Mouse (Mus musculus) gastrocnemius, adult 2 months (tissue): Measurements from ENCODE around the gene Cd82. TPM values are rescaled to one million over a fixed set of nuclear protein-coding genes. Genes with fewer than 3 reads are reported as not detected.

Experiments
- DNase-seq: peaks from one replicate; pipeline ENCODE4 v3.0.0; 2022
- H3K27ac ChIP-seq: fragments of 200-600 bp; 2 replicates; pipeline ENCODE4 v1.8.1; 2022; ENCODE audit warnings: mild to moderate bottlenecking
- H3K4me3 ChIP-seq: fragments of 200-600 bp; 2 replicates; pipeline ENCODE4 v1.8.1; 2022; ENCODE audit warnings: mild to moderate bottlenecking, moderate library complexity
- CTCF ChIP-seq: fragments of 200-600 bp; IDR thresholded peaks from 2 replicates; pipeline ENCODE4 v1.8.1; 2022; ENCODE audit warnings: antibody characterized with exemption, mild to moderate bottlenecking, moderate library complexity
- intact Hi-C: fragments of 180-260 bp; cut with DNase I; formaldehyde crosslinking; loops from one replicate; pipeline ENCODE4 v1.15.1; 2025
- total RNA-seq, 2 experiments: library from RNA; stranded (reverse); gene quantifications; 2 replicates each; pipeline ENCODE4 v1.2.3; 2021

The Cd82 gene
- total RNA-seq, 2 experiments from 2014 or later = 6.6 to 17.8 TPM

DNA sequence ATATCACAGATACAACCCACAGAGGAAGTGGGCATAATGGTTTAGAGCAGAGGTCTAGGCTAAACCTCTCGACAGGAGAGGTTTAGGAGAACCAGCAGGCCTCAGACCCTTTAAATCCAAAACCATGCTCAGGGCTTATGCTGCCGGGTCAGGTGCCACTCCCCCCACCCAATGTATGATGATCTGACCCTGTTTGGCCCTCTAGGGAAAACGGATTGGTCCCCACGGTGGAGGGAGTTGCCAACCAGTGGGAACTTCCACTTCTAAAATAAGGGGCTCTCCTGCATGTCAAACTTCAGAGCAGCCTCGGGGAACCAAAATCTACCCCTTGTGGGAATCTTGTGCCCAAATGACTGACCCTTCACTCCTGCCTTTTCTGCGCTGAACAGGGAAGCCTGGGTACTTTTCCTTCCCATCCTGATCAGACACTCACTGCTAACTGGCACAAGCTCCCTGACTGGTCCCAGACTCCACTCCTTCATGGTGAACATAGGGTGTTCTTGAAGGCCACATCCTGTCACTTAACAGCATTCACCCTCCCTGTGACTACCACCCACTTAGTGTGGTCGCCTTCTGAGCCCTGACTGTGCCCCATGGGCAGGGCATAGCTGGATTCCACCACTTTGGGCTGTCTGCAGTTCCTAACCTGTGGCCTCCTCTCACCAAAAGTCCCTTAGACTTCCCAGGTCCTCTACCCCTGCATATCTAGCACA is 3.6 kb downstream of the Cd82 start:
- intact Hi-C loops = no loop called here
- peak overlapping the region; percentile 56 for H3K27ac ChIP-seq
- no peak overlapping the region for H3K4me3 ChIP-seq
- DNase-seq = no peak
- no peak for TF ChIP-seq CTCF

DNA sequence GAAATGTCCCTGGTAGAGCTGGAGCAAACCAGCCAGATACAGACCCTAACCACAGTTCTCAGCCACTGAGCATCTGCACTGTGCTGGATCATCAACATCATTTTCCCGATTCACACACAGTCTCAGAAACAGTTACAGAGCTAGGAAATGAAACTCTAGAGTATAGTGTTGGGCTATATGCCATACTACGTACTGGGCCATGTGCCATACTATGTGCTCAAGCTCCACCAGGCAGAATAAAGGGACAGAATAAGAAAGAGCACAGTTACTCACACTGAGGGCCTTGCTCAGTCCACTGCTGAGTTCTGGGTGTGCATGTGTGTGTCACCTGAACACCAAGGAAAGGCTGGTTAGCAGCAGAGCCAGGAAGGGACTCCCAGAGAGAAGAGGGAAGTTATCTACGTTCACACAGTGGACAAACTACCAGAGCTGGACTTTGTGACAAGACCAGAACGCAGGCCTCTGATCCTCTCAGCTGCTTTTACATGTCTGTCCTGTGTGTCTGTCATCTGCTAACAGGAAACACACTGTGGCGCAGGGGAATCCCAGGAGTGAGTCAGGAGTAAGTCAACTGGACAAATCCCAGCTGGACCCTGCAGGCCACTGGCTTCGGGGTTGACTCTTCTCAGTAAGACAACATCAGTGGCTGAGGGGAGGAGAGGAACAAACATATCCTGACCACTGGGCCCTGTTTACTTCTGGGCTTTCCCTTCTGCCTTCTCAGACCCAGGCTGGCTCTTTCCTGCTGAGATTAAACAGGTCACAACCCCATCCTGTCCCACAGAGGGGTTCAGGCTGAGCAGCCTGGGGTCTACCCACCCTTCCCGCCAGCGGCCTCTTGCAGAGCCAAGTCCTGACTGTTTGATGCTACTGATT is 4.4 kb downstream of the Cd82 start:
- peak overlapping the region; percentile 56 for H3K27ac ChIP-seq
- DNase-seq = no peak
- no peak for TF ChIP-seq CTCF
- intact Hi-C loops = no loop called here
- H3K4me3 ChIP-seq = no peak overlapping the region

DNA sequence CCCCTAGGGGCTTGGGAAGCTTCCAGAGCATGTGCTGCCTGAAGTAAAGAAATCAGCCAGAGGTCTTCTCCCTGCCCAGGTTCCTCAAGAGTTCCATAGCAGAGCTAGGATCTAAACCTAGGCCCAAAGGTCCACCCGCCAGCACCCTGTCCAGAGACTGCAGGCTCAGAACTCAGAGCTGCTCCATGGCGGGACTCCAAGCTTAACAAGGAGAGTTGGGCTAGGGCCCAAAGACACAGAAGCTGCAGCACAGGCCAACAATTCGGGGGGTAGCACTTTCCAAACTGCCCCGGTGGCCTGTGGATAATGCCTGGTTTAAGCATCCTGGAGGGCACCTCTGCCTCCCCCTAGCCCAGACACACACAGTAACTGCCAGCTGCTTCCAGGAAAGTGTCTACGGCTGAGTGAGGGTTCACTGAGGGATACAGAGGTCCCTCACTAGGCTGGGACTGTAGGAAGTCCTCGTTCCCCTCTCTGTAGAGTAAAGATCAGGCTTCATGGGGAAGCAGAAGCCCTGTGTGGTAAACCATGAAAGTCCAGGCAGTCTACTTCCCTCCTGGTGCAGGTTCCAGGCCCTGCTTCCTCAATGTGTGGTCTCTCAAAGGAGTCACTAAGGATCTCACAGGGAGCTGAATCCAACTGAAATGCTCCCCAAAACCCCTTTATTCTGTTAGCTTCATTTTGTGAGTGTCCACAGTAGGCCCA is 5.4 kb downstream of the Cd82 start:
- intact Hi-C loops = no loop called here
- TF ChIP-seq CTCF = no peak
- Histone ChIP-seq H3K27ac (no peak overlapping the region; the same call in 1 of the 2 replicates), H3K4me3 (no peak overlapping the region)
- DNase-seq = peak; percentile 56

DNA sequence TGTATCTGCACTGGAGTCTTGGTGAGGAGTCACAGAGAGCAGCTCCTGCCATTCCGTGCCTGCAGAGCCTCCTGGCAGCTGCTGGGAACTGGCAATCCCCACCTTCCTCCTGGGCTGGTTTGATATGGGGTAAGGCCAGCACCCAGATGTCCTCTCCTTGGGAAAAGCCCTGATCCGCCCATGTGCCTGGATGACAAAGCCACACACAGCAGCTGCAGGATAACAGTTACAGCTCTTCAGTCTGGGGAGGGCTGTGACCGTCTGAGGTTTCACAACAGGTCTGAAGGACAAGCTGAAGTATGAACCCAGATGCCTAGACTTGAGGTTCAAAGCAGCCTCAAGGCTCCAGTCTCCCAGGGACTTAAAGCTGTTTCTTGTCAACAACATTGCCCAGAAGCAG is 6.8 kb downstream of the Cd82 start:
- DNase-seq = no peak
- intact Hi-C loops = no loop called here
- no peak overlapping the region for H3K27ac ChIP-seq
- no peak overlapping the region for H3K4me3 ChIP-seq
- no peak for TF ChIP-seq CTCF

DNA sequence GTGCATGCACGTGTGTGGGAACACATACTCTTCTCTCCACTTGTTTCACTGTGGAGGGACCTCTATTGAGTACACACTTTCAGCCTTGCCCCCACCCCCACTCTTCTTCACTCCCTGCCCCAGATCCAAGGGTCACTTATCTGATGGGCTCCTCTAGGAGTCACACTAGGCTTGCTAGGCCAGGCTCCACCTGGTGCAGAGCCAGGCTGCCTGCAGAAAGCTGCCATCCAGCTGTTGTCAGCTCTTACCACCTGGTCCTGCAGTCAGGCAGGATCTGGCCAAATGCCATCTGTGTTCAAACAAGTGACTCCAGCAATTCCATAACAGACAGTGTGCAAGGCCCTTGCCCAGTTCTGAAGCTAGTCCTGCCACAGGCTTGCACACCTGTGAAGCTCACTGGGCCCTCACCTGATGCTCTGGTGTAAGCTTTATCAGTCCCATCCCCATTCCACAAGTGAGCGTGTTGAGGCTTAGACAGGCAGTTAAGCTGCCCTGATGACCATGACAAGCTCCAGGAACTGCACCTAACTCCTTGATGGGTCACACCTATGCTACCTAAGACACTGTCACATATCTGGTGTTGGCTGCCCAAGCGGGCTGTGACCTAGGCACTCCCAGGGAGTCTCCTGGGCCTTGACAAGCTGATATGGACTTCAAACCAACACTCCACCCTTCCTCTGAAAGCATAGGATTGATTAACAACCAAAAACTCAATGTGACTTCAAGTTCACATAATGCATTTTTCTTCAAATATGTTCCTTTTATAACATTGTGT is 7.9 kb downstream of the Cd82 start:
- no peak for TF ChIP-seq CTCF
- intact Hi-C loops = no loop called here
- H3K27ac ChIP-seq = no peak overlapping the region
- no peak overlapping the region for H3K4me3 ChIP-seq
- no peak for DNase-seq

DNA sequence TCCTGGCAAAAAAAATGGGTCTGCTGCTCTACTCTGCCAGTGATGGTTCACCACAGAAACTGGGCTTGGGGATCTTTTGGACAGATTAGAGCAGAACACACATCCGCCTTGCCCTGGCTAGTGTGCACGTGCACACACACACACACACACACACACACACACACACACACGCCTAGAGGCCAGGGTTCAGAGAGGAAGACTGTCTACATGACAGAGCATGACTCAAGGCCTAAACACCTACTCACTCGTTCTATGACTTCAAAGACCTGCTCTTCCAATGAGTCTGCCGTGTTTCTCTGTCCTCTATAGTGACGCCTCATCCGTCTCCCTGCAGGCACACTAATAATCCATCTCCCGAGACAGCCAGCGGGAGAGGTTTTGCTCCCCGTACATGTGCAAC is 8.6 kb downstream of the Cd82 start:
- DNase-seq = no peak
- Histone ChIP-seq H3K4me3 (no peak overlapping the region), H3K27ac (no peak overlapping the region)
- no peak for TF ChIP-seq CTCF
- intact Hi-C loops = no loop called here

DNA sequence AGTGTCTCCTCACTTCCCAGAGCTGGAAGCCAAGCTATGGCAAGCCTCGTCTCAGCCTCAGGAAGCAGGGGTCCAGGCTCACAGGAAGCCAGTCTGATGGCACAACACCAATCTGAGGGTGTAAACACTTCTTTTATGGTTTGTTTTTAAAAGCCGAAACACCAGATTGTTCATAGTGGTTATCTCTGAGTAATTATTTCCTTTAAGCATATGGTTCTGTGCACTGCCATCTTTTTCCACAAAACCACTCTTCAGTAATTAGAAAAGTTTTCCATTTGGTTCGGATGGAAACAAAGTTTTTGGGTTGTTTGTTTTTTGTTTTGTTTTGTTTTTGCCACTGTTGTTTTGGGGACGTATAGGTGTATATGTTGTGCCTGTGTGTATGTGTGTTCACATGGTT is 9.9 kb downstream of the Cd82 start:
- H3K27ac ChIP-seq = no peak overlapping the region
- H3K4me3 ChIP-seq = no peak overlapping the region
- intact Hi-C loops = no loop called here
- TF ChIP-seq CTCF = no peak
- no peak for DNase-seq

DNA sequence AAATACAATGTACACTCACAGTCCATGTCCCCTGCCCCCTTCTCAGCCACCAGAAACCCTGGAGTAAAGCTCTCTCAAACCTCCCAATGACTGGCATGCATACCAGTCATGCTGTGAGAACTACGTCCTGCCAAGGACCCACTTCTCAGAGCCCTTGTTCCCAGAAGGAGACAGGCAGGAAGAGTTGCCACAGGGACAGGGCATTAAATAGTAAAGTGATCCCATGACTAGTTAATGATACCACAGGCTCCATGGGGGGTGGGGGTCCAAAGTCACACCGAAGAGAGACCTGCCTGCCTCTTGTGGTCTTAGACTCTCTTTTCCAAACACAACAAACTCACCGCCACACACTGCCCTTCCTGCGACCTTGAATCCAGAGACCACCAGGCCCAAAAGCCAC is 10.4 kb downstream of the Cd82 start:
- no peak for DNase-seq
- Histone ChIP-seq H3K27ac (no peak overlapping the region), H3K4me3 (no peak overlapping the region)
- intact Hi-C loops = no loop called here
- TF ChIP-seq CTCF = no peak

DNA sequence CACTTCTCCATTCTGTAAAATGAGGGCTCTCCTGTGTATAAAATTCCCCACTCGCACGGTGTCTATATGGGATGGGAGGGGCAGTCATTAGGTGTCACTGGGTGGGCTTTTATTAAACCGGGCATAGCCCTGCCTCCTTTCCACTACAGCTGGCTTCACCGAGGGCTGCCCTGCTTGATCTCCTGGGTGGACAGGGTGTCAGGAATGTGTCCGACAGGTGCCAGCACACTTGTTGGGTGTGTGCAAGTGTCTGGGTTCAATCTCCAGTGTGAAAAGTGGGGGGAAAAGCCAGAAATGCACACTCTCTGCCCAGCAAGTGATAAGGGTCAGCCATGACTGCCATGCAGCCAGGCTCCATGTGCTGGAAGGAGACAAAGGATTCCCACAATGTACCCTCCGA is 10.9 kb downstream of the Cd82 start:
- H3K4me3 ChIP-seq = no peak overlapping the region
- no peak overlapping the region for H3K27ac ChIP-seq
- no peak for TF ChIP-seq CTCF
- intact Hi-C loops = no loop called here
- DNase-seq = no peak

DNA sequence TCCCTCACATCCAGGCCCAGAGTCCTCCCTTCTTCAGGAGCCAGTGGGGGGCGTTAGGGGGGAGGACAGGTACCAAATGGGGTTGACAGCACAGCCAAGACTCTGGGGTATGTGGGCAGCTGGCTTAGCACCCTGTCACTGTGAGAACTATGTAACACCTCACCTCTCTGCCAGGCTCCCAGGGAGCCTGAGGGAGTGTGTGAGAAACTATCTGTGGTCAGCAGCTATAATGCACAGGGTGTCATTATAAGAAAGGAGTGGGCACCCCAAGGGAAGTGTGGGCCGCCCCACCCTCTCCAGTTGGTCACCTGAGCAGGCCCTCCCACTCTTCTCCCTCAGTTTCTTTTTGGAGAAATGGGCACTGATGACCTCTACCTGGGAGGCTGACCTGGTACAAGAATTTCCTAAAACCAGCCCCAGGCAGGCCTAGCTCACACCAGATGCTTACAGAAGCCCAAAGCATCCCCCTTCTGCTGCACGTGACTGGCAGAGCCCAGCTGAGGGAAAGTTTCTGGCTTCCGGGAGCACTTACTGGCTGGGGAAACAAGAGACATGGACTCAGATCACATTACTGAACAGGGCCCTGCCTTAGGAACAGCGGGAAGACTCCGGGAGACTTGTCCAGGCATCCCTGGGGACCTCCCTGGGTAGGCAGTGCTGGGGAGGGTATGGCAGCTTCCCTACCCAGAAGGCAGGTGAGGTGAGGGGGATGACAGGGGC is 11.6 kb downstream of the Cd82 start:
- intact Hi-C loops = no loop called here

DNA sequence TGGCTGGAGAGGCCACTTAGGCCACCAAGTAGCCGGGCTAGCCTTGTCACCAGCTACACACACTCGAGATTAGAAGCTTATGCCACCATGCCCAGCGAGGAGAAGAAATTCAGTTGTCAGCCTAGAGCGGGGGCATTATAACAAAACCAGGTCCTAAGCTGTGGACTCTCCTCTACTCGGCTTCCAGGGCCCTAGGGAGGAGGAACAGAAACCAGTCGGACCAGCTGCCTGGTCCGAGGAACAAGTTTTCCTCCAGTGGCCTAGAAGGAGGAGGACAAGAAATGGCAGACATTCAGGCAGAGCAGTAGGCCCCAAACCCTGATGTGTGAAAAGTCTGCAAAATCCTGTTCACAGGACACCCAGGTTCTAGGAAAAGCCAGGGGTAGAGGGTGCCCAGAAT is 12.2 kb downstream of the Cd82 start:
- no peak for TF ChIP-seq CTCF
- Histone ChIP-seq H3K4me3 (no peak overlapping the region), H3K27ac (no peak overlapping the region)
- intact Hi-C loops = no loop called here
- DNase-seq = no peak

More for the DNA sequence above, 11.6 kb downstream of the Cd82 start:
- Histone ChIP-seq H3K27ac (no peak overlapping the region; the same call in 1 of the 2 replicates), H3K4me3 (no peak overlapping the region)
- no peak for TF ChIP-seq CTCF
- DNase-seq = peak; percentile 54

DNA sequence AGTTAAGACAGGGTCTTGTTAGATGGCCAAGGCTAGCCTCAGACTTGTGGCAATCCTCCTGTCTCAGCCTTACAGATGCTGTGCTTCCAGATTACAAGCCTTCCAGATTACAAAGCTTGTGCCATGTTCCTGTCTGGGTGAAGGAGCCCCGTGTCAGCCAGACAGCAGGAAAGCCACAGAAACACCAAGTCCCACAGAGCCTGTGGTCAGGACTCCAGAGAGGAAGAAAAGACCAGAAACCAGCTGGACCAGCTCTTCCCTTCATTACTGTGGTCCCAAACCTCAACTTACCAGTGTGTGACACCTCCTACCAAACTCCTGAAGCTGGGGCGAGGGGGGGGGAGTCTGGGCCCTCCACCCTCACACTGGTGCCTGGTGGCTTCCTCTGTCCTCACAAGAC is 13.3 kb downstream of the Cd82 start:
- no peak overlapping the region for H3K27ac ChIP-seq
- no peak for DNase-seq

More for the DNA sequence above, 13.3 kb downstream of the Cd82 start:
- intact Hi-C loops = no loop called here
- H3K4me3 ChIP-seq = no peak overlapping the region
- no peak for TF ChIP-seq CTCF
